Mouse (Mus musculus) spleen, postnatal 4 days (tissue): Measurements from ENCODE around the gene Xrcc4.

Experiments
- DNase-seq, 2 experiments: peaks; one replicate each; pipeline ENCODE4 v3.0.0; 2022; ENCODE audit warnings: low spot score in 2 of 2

The Xrcc4 gene

DNA sequence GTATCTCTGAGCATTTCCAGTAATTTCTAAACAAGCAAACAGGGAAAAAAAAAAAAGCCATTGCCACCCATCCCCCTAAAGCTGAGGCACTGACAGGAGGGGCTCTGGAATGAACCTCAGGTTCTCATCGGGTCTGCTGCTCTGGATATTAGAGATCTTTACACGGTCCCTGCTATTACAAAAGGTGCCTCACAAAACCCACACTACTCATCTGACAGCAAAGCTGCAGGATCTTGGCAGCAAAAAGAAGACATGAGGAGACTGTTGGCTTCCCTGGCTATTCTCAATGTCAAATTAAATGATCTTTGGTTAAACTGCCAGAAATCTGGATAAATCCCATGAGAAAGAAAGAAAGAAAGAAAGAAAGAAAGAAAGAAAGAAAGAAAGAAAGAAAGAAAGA lies 145.1 kb downstream of the Xrcc4 start:
- no peak for DNase-seq

- DNase-seq = no peak
These were observed 159.9 kb downstream of the Xrcc4 start for GRCm38 (mm10) chr13:89929477-89929876.

GRCm38 (mm10) chr13:89918814-89919481 lies 170.5 kb downstream of the Xrcc4 start:
- no peak for DNase-seq

- DNase-seq = no peak
These were observed 175.1 kb downstream of the Xrcc4 start for GRCm38 (mm10) chr13:89914332-89914731.

GRCm38 (mm10) chr13:89913891-89914290 lies 175.5 kb downstream of the Xrcc4 start:
- DNase-seq = no peak

DNA sequence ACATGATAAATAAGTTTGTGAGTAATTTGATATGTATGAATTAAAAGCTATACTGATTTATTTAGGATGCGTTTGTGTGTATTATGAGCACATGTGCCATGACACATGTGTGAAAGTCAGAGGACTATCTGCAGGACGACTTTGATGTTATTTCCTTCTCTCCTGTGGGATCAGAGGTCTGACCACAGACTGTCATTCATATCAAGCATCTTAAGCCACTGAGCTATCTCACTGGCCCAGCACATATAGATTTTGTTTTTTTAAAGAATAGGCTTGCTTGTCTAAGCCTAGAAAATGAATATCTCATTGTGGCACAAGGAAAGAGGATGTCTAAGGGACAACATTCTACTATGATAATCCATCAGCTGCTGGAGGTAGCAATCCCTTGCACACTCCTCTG lies 183.3 kb downstream of the Xrcc4 start:
- DNase-seq = no peak

DNA sequence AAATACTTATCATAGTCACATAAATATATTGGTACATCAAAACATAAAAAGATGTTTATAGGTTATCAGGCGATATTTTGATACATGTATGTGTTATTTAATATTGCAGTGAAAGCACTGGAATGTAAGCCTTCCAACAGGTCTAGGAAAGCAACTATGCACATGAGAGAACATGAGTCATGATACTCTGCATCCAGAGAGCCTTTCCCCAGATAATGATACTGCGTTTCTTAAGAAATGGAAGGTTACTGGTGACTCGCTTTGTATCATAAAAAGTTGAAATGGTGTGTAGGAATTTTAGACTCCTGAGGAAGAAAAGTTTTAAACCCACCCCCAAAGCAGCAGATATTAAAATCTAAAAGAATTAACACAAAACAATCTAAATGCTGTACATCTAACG lies 190.3 kb downstream of the Xrcc4 start:
- no peak for DNase-seq

DNA sequence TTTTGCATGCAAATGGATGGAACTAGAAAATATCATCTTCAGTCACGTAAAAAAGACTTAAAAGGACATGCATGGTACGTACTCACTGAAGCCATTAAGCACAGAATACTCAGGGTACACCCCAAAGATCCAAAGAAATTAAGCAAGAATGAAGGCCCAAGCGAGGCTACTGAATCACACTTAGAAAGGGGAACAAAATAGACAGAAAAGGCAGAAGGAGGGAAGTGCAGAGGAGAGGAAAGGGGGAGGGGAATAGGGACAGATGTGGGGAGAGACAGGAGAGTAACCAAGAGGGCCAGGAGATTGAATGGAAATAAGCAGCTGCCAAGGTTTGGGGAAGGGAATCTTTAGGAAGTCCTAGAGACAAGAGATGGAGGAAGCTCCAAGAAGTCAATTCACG lies 197.3 kb downstream of the Xrcc4 start:
- no peak for DNase-seq

- DNase-seq = no peak
These were observed 199.2 kb downstream of the Xrcc4 start for GRCm38 (mm10) chr13:89890159-89890558.

- peak in 1 of 2 experiments; percentile 19 for DNase-seq
These were observed 200.3 kb downstream of the Xrcc4 start for GRCm38 (mm10) chr13:89889074-89889473.

- DNase-seq = no peak
These were observed 205.9 kb downstream of the Xrcc4 start for GRCm38 (mm10) chr13:89883523-89883922.

- no peak for DNase-seq
These were observed 208.1 kb downstream of the Xrcc4 start for GRCm38 (mm10) chr13:89881281-89881680.

- no peak for DNase-seq
These were observed 210.5 kb downstream of the Xrcc4 start for GRCm38 (mm10) chr13:89878832-89879468.

- no peak for DNase-seq
These were observed 213.9 kb downstream of the Xrcc4 start for GRCm38 (mm10) chr13:89875499-89875898.

DNA sequence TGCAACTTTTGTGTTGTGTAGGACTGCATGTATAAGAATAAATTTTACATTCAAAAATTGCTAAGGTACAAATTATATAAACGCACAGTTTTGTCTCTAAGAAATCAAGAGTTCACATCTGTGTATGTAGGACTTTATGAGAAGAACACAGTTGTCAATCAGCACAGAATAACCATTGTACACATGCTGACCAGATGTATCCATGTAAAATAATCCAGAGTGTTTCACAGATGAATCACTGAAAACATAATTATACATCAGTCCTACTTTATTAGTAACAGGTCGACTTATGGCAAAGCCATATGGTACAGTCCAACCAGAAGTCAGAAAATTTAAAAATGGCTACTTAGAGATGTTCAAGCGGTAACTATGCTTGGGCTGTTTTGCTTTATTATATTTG lies 216.7 kb downstream of the Xrcc4 start:
- DNase-seq = no peak

- no peak for DNase-seq
These were observed 235.3 kb downstream of the Xrcc4 start for GRCm38 (mm10) chr13:89854139-89854538.

GRCm38 (mm10) chr13:89850746-89851145 lies 238.7 kb downstream of the Xrcc4 start:
- DNase-seq = no peak

DNA sequence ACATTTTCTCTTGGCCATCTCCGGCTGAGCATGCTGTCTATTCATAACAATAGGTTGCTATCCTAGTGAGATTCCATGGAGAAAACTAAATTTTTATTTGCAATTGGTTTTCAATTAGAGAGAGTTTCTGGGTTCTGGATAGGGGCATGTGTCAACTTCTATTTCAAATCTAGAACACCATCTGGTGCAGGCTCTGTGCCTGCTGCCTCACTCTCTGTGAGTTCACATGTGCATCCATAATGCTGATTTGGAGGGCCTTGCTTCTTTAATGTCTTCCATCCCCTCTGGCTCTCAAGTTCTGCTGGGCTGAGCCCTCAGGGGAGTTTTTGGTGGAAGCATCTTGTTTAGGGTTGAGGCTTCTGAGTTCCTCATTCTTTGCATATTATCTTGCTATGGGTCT lies 239.5 kb downstream of the Xrcc4 start:
- DNase-seq = no peak

- no peak for DNase-seq
These were observed 250.8 kb downstream of the Xrcc4 start for GRCm38 (mm10) chr13:89838635-89839034.

DNA sequence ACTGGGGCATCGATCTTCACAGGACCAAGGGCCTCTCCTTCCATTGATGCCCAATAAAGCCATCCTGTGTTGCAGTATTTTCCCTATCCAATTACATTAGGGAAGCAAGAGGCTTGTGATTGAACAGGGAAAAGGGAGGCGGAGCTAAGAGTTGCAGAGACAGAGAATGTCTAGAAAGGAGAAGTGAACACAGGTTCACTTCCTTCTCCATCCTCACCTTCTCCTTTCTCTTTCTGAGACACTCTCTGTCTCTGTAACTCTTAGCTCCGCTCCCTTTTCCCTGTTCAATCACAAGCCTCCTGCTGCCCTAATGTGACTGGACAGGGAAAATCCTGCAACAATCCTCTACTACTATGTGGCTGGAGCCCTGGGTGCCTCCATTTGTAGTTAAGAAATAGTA lies 254.9 kb downstream of the Xrcc4 start:
- DNase-seq = no peak

DNA sequence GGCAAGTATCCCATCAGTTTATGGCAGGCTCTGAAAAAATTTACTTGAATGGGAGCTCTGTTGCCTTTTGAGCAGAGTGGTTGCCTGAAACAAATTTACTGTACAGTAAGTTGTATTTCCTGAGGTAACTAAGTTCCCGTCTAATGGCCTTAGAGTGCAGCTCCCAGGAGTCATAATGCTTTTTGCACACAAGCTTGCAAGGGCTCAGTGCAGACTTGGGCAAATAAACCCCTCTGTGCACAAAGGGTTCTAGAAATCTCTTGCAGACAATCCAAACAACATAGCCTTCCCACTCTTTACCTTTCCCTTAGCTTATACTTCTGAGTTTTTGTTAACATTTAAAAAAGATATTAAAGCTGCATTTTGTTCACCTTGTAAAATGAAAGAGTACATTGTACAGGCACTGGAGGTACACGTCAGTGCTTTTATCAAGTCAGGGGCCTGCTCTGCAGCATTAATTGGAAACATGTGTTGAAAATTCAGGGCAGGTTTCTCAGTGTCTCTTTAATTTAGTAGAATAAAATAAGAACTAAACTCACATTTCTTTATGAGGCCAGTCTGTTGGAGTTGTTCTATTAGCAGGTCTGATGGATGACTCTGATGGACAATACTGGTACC lies 256.2 kb downstream of the Xrcc4 start:
- no peak for DNase-seq

- DNase-seq = no peak
These were observed 260.9 kb downstream of the Xrcc4 start for GRCm38 (mm10) chr13:89828429-89828970.

DNA sequence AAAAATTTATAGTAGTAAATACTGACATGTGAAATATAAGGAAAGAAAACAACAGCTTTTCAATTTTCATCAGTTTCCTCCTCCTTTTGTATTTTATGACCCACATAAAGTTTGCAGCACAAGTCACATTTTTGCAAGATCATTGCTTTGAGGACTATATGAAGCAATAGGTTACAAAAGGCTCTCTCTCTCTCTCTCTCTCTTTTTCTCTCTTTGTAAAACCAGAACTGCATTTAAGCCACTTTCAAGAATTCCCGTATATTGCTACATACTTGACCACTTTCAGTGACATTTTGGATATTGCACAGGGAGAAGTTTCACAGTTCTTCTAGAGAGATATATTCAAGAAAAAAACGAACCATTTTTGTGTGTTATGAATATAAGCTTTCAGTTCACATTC lies 261.6 kb downstream of the Xrcc4 start:
- DNase-seq = no peak
